In genomic region chr2:28640461-28641424, GRCm38 (mm10) we compare ENCODE assay signal across 8 mouse cellular contexts. TPM values are rescaled to one million over a fixed set of nuclear protein-coding genes. Genes with fewer than 3 reads are reported as not detected.
A peak's percentile ranks its signal among the peaks of the same experiment; 100 is the strongest.
DNase-seq lines count a peak whose midpoint lies in the region; ATAC-seq lines count a peak whose summit lies in the region.

Gene Tsc1 (plus strand): TSS chr2:28641228.

- ATAC-seq in intestine, embryonic 14.5 days (replicated peaks; ENCODE audit: low FRiP score, low TSS enrichment, low read depth) = peak; percentile 93

- peak within 1 kb of the TSS; percentile 86 for H3K9ac ChIP-seq in intestine, embryonic 14.5 days (ENCODE audit: low read length)

- 2% methylated on average over 40 of the region's 47 CpGs for WGBS in intestine, embryonic 14.5 days

- no peaks in the 10 kb centered on the region for H3K27me3 ChIP-seq in intestine, embryonic 14.5 days (replicated peaks; ENCODE audit: control insufficient read depth, insufficient read depth, low read length)

- H3K27ac ChIP-seq in intestine, embryonic 14.5 days (ENCODE audit: low read depth) = peak within 1 kb of the TSS; percentile 88

- peak within 1 kb of the TSS; percentile 97 for H3K4me3 ChIP-seq in intestine, embryonic 14.5 days (ENCODE audit: low read depth, low read length)

- H3K4me2 ChIP-seq in intestine, embryonic 14.5 days (ENCODE audit: low read length) = peak within 1 kb of the TSS; percentile 88

- no peaks in the 10 kb centered on the region for H3K9me3 ChIP-seq in intestine, embryonic 14.5 days (ENCODE audit: control insufficient read depth, low read length)

- peak; percentile 88 to 89 for DNase-seq in adrenal gland, adult 18-20 months (ENCODE audit: low spot score in 2 of 2)
- DNase-seq in embryo, embryonic 11 days = peak; percentile 98
- DNase-seq in gastrocnemius, postnatal 25 days = peak; percentile 96
- peak; percentile 97 for DNase-seq in intestine, embryonic 14.5 days (ENCODE audit: low spot score)
- DNase-seq in left cerebral cortex, postnatal 14 days (ENCODE audit: low spot score in 2 of 2) = peak; percentile 95
- peak; percentile 97 for DNase-seq in mesoderm, embryonic 11.5 days (ENCODE audit: low read depth, low spot score)
- DNase-seq in right cerebral cortex, postnatal 36 days (ENCODE audit: low spot score in 2 of 2) = peak; percentile 90 to 91
- peak; percentile 98 for DNase-seq in yolk sac, embryonic 10.5 days (ENCODE audit: low spot score)

- intact Hi-C loops in left cerebral cortex, postnatal 14 days (cut with DNase I) = no loop called here

- no peaks in the 10 kb centered on the region for H3K36me3 ChIP-seq in intestine, embryonic 14.5 days (ENCODE audit: control insufficient read depth, insufficient read depth, low read length)

- H3K4me1 ChIP-seq in intestine, embryonic 14.5 days (replicated peaks; ENCODE audit: control insufficient read depth, insufficient read depth, low read length) = peaks cover 24% of the 10 kb centered on the region

RNA-seq across cellular contexts. Expression of gene Tsc1, which starts in this region (rescaled TPM):
- total RNA-seq in adrenal gland, adult 18-20 months (2021) = 10 to 100 TPM; 18.5 to 21.3 TPM
- 10 to 100 TPM; 26.9 to 32.5 TPM for total RNA-seq in gastrocnemius, postnatal 25 days (2021)
- polyA plus RNA-seq in intestine, embryonic 14.5 days (2014; fragmentation: Nextera tagmentation; extraction: Ambion mirVana) = 17.2 and 19.4 TPM in 2 replicates
- total RNA-seq in left cerebral cortex, postnatal 14 days (2021) = 10 to 100 TPM; 43.4 to 45.1 TPM

Comparison
In these comparisons a context has a peak if more than half of its experiments do, and no peak if none do; other contexts are left out.
1. Peak in every context shown above with its lines: DNase-seq, ATAC-seq, H3K4me3 ChIP-seq and H3K27ac ChIP-seq.